Mouse (Mus musculus): Measurements from ENCODE around the gene Pacs1. TPM values are rescaled to one million over a fixed set of nuclear protein-coding genes. Genes with fewer than 3 reads are reported as not detected.

Pacs1 gene
- 58.9 and 64.9 TPM in 2 replicates for polyA plus RNA-seq (2012; rRNA removed)

DNA sequence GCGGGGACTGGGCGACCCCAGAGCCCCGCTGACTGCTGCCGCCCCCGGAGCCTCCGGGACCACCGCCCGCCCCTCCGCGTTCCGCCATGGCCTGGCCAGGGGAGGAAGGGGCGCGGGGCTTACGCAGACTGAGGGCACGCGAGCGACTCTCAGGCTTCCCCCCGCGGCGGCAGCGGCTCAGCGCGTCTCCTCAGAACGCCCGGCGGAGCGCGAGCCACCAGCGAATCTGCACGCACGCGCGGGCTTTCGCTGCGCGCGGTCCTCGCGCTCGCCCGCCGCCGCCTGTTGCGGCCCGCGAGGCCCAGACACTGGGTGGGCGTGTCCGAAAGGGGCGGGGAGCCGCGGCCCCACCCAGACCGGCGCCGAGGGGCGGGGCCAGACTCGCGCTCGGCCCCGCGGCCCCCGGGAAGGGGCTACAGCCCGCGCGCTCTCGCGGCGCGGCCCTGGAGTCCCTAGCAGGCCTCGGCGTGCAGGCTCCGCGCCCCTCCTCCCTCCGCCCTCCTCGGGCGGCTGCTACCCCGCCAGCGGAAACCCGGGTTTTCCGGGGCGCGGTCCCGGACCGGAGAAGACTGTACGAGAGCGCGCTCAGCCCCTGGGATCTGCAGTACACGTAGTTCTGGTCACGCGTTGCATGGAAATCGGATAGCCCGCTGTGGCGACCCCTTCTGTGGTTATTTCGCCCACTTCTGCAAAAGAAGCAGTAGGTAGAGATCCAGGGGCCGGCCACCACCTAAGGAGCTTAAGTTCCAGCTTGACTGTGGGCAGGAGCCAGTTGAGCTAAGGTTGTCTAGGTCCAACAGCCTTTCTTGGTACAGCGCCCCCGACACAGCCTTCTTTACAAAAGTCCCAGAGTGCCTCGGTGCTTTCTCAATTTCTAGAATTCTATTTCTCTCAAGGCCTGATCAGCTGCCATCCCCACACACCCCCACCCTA, at the start of gene Pacs1:
Pacs1 (minus strand) TSS at position 319 of the 933 bp plus-strand sequence.
- 1% methylated on average over 94 of the region's 97 CpGs for WGBS
- peak; percentile 96 for DNase-seq
- Histone ChIP-seq H3K27ac (ENCODE audit: control insufficient read depth, insufficient read depth, low read length) (peak within 1 kb of the TSS; percentile 95), H3K36me3 (ENCODE audit: control insufficient read depth, insufficient read depth, low read length) (peaks cover 21% of the 10 kb centered on the region), H3K27me3 (ENCODE audit: control insufficient read depth, insufficient read depth, low read length) (no peaks in the 10 kb centered on the region), H3K4me3 (ENCODE audit: control insufficient read depth, insufficient read depth, low read length) (peak within 1 kb of the TSS; percentile 73), H3K4me1 (replicated peaks; ENCODE audit: control insufficient read depth, insufficient read depth, low read length) (peaks cover 18% of the 10 kb centered on the region)
- TF ChIP-seq CTCF (IDR thresholded peaks at IDR 0.05; ENCODE audit: borderline replicate concordance, control insufficient read depth, extremely low read depth, insufficient read depth, low read length, poor library complexity) (peak; percentile 57; the same call in 1 of the 2 replicates), POLR2A (IDR thresholded peaks at IDR 0.05; ENCODE audit: control insufficient read depth, extremely low read depth, insufficient read depth, low read length, poor library complexity) (peak; percentile 59)

DNA sequence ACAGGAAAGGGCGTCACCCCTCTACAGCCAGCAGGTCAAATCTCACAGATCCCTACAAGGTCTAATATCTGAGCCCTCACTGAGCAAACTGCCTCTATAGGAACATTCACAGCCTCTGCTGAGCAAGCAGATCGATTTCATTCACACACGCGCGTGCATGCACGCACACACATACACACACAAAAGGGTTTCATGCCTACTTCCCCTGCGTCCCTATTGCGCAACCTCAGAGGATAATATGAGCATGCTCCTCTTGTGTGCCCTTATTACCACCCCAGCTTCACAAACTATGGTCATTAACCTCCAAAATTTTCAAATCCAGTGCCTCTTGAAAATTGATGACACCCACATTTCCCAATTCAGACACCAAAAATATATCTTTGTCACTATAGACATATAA, 40.3 kb upstream of the Pacs1 start:
- WGBS = 74% methylated on average over 8 of the region's 8 CpGs
- H3K27me3 ChIP-seq (ENCODE audit: control insufficient read depth, insufficient read depth, low read length) = no peaks in the 10 kb centered on the region
- no peak overlapping the region for H3K27ac ChIP-seq (ENCODE audit: control insufficient read depth, insufficient read depth, low read length)
- H3K4me1 ChIP-seq (replicated peaks; ENCODE audit: control insufficient read depth, insufficient read depth, low read length) = no peaks in the 10 kb centered on the region
- no peak overlapping the region for H3K4me3 ChIP-seq (ENCODE audit: control insufficient read depth, insufficient read depth, low read length)
- no peak for DNase-seq
- no peak for TF ChIP-seq POLR2A (IDR thresholded peaks at IDR 0.05; ENCODE audit: control insufficient read depth, extremely low read depth, insufficient read depth, low read length, poor library complexity)
- no peak for TF ChIP-seq CTCF (IDR thresholded peaks at IDR 0.05; ENCODE audit: borderline replicate concordance, control insufficient read depth, extremely low read depth, insufficient read depth, low read length, poor library complexity)
- no peaks in the 10 kb centered on the region for H3K36me3 ChIP-seq (ENCODE audit: control insufficient read depth, insufficient read depth, low read length)

- WGBS = 83% methylated on average over 7 of the region's 7 CpGs
- TF ChIP-seq POLR2A (IDR thresholded peaks at IDR 0.05; ENCODE audit: control insufficient read depth, extremely low read depth, insufficient read depth, low read length, poor library complexity) (no peak), CTCF (IDR thresholded peaks at IDR 0.05; ENCODE audit: borderline replicate concordance, control insufficient read depth, extremely low read depth, insufficient read depth, low read length, poor library complexity) (no peak)
- Histone ChIP-seq H3K27me3 (ENCODE audit: control insufficient read depth, insufficient read depth, low read length) (no peaks in the 10 kb centered on the region), H3K4me1 (replicated peaks; ENCODE audit: control insufficient read depth, insufficient read depth, low read length) (0 out of 2 replicates have a peak, but pooled peaks cover 3% of the 10 kb centered on the region), H3K4me3 (ENCODE audit: control insufficient read depth, insufficient read depth, low read length) (no peak overlapping the region), H3K36me3 (ENCODE audit: control insufficient read depth, insufficient read depth, low read length) (no peaks in the 10 kb centered on the region), H3K27ac (ENCODE audit: control insufficient read depth, insufficient read depth, low read length) (no peak overlapping the region)
- DNase-seq = no peak
Observed at GRCm38 (mm10) chr19:5309025-5309424, 36.1 kb upstream of the Pacs1 start.

DNA sequence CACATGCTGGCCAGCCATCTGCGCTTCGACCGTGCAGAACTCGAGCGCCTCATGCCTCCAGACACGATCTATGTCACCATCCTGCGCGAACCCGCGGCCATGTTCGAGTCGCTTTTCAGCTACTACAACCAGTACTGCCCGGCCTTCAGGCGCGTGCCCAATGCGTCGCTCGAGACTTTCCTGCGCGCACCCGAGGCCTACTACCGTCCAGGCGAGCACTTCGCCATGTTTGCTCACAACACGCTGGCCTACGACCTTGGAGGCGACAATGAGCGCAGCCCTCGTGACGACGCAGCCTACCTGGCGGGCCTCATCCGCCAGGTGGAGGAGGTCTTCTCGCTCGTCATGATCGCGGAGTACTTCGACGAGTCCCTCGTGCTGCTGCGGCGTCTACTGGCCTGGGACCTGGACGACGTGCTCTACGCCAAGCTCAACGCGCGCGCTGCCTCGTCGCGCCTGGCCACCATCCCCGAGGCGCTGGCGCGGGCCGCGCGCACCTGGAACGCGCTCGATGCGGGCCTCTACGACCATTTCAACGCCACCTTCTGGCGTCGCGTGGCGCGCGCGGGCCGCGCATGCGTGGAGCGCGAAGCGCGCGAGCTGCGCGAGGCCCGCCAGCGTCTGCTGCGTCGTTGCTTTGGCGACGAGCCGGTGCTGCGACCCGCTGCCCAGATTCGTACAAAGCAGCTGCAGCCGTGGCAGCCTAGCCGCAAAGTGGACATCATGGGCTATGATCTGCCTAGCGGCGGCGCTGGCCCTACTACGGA, 34.2 kb upstream of the Pacs1 start:
- peak overlapping the region; percentile 22; the same call in 1 of the 2 replicates for H3K4me3 ChIP-seq (ENCODE audit: control insufficient read depth, insufficient read depth, low read length)
- 0 out of 2 replicates have a peak, but pooled peaks cover 3% of the 10 kb centered on the region for H3K4me1 ChIP-seq (replicated peaks; ENCODE audit: control insufficient read depth, insufficient read depth, low read length)
- no peak for DNase-seq
- 58% methylated on average over 98 of the region's 98 CpGs for WGBS
- no peak overlapping the region for H3K27ac ChIP-seq (ENCODE audit: control insufficient read depth, insufficient read depth, low read length)
- TF ChIP-seq CTCF (IDR thresholded peaks at IDR 0.05; ENCODE audit: borderline replicate concordance, control insufficient read depth, extremely low read depth, insufficient read depth, low read length, poor library complexity) = no peak
- no peak for TF ChIP-seq POLR2A (IDR thresholded peaks at IDR 0.05; ENCODE audit: control insufficient read depth, extremely low read depth, insufficient read depth, low read length, poor library complexity)
- no peaks in the 10 kb centered on the region for H3K36me3 ChIP-seq (ENCODE audit: control insufficient read depth, insufficient read depth, low read length)
- H3K27me3 ChIP-seq (ENCODE audit: control insufficient read depth, insufficient read depth, low read length) = no peaks in the 10 kb centered on the region

GRCm38 (mm10) chr19:5306279-5306678, 33.4 kb upstream of the Pacs1 start:
- WGBS = 88% methylated on average over 6 of the region's 6 CpGs
- Histone ChIP-seq H3K4me3 (ENCODE audit: control insufficient read depth, insufficient read depth, low read length) (no peak overlapping the region), H3K27me3 (ENCODE audit: control insufficient read depth, insufficient read depth, low read length) (no peaks in the 10 kb centered on the region), H3K4me1 (replicated peaks; ENCODE audit: control insufficient read depth, insufficient read depth, low read length) (0 out of 2 replicates have a peak, but pooled peaks cover 3% of the 10 kb centered on the region), H3K36me3 (ENCODE audit: control insufficient read depth, insufficient read depth, low read length) (no peaks in the 10 kb centered on the region), H3K27ac (ENCODE audit: control insufficient read depth, insufficient read depth, low read length) (no peak overlapping the region)
- TF ChIP-seq POLR2A (IDR thresholded peaks at IDR 0.05; ENCODE audit: control insufficient read depth, extremely low read depth, insufficient read depth, low read length, poor library complexity) (no peak), CTCF (IDR thresholded peaks at IDR 0.05; ENCODE audit: borderline replicate concordance, control insufficient read depth, extremely low read depth, insufficient read depth, low read length, poor library complexity) (no peak)
- no peak for DNase-seq

GRCm38 (mm10) chr19:5302455-5302854, 29.5 kb upstream of the Pacs1 start:
- peak; percentile 85 for DNase-seq
- WGBS = 5% methylated on average over 4 of the region's 4 CpGs
- TF ChIP-seq POLR2A (IDR thresholded peaks at IDR 0.05; ENCODE audit: control insufficient read depth, extremely low read depth, insufficient read depth, low read length, poor library complexity) (no peak), CTCF (IDR thresholded peaks at IDR 0.05; ENCODE audit: borderline replicate concordance, control insufficient read depth, extremely low read depth, insufficient read depth, low read length, poor library complexity) (peak; percentile 79)
- H3K36me3 ChIP-seq (ENCODE audit: control insufficient read depth, insufficient read depth, low read length) = no peaks in the 10 kb centered on the region
- no peak overlapping the region for H3K4me3 ChIP-seq (ENCODE audit: control insufficient read depth, insufficient read depth, low read length)
- H3K27me3 ChIP-seq (ENCODE audit: control insufficient read depth, insufficient read depth, low read length) = no peaks in the 10 kb centered on the region
- H3K4me1 ChIP-seq (replicated peaks; ENCODE audit: control insufficient read depth, insufficient read depth, low read length) = 0 out of 2 replicates have a peak, but pooled peaks cover 3% of the 10 kb centered on the region
- no peak overlapping the region for H3K27ac ChIP-seq (ENCODE audit: control insufficient read depth, insufficient read depth, low read length)

Data from thymus, adult 2 months (tissue).